Mouse (Mus musculus): Measurements from ENCODE around the gene Ptk6.
"Not testable (repeated sequence)": the region's sequence is repeated elsewhere in the genome, so short reads cannot be mapped to it uniquely, and the experiment has no call there.

Ptk6 gene

GRCm38 (mm10) chr2:181219538-181220216 lies 17.1 kb upstream of the Ptk6 start, which contains the start of gene Fndc11:
Gene Fndc11, plus strand, starts transcription at chr2:181220013.
- peak; percentile 59 to 76 for DNase-seq (ENCODE audit: low spot score in 2 of 2)

GRCm38 (mm10) chr2:181218881-181219485 lies 16.4 kb upstream of the Ptk6 start:
- DNase-seq (ENCODE audit: low spot score in 2 of 2), result no peak

DNA sequence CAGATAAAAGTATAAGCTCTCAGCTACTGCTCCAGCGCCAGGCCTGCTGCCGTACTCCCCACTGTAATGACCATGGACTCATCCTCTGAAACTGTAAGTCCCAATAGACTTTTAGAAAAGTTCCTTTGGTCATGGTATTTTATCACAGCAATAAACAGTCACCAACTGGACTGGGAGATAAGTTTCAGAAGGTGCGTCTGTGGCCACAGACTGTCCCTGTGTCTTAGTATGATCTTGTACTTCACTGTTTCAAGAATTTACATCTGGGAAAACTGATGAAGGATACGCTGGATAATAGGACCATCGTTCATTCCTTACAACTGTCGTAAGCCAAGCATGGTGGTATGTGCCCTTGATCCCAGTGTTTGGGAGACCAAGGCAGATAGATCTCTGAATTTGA lies 13.4 kb upstream of the Ptk6 start:
- no peak for DNase-seq (ENCODE audit: low spot score in 2 of 2)

DNA sequence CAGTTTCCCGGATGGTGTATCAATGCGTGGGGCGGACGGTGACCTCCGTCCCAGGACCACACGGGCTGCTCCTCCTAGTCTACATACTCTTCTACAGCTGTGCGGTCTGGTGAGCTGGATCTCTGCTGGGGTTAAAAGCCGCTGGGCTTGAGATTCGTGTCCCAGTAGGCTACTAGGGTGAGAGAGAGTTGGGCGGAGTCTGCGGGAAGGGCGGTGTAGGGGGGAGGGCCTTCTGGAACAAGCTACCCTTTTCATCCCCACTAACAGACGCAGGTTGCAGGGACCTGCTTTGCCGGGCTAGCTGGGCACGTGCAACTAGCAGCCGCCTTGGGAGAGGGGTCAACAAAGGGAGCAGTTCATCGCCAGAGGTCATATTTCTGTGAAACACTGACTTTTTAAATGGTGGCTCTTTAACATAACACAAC lies 10.4 kb upstream of the Ptk6 start, which contains the start of gene Srms:
Gene Srms, minus strand, starts transcription at position 165 of the 425 bp plus-strand sequence.
- DNase-seq (ENCODE audit: low spot score in 2 of 2), result no peak

DNA sequence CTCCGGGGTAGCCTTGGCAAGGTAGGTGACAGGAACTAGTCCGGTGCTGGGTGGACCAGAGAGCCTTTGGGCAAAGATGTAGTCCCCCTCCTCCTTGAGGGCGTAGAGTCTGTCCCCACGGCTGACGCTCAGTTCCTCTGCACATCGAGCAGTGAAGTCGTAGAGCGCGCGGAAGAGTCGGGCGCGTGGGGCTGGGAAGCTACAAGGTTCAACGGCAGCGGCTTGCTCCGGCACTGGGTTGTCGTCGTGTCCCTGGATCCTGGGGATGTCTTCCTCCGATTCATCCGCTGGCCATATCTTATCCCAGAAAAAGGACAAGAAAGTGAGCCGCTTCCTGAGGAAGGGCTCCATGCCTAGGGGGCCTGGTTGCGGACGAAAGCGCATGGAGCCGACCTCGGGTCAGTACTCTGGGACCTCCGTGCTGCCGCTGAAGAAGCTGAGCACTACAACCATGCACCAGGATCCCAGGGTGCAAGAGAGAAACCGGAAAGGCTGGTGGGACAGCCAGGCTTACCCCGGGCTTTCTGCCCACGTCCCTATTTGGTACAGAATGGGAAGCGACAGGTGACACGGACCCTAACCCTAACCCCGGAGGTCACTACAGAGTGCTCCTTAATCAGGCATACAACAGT lies 9.9 kb upstream of the Ptk6 start:
- DNase-seq (ENCODE audit: low spot score in 2 of 2), result no peak

DNA sequence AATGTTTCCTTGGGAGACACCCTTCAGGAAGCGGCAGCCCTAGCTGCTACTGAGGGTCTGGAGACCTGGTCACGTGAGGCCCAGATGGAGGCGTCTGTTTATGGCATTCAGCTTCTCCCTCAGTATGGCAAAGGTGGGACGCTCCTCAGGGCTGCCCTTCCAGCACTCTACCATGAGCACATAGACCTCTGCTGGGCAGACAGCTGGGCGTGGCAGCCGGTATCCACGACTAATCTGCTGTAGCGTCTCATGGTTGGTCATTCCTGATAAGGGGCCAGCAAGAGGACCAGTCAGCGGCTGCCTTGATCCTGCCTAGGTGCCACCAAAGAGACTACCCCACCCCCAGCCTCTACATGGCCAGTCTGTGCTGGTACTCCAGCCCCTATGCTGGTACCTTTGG lies 3.5 kb upstream of the Ptk6 start:
- no peak for DNase-seq (ENCODE audit: low spot score in 2 of 2)

DNA sequence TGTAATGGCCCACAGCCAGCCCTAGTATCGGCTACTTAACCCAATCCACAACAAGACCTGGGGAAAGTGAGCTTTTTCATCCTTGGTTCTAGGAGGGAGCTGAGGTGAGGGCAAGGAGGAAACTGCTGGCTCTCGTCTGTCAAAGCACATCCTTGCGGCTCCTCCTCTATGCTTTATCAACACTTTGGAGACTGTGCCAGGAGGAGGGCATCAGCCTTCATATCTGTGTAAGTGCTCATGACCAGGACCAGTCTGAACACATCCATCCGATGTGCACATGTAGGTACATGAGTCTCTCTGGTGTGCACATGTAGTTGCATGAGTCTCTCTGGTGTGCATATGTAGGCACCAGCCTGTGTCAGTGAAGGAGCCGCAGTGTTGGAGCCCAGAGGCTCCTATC lies 3.1 kb upstream of the Ptk6 start:
- DNase-seq (ENCODE audit: low spot score in 2 of 2), result no peak

DNA sequence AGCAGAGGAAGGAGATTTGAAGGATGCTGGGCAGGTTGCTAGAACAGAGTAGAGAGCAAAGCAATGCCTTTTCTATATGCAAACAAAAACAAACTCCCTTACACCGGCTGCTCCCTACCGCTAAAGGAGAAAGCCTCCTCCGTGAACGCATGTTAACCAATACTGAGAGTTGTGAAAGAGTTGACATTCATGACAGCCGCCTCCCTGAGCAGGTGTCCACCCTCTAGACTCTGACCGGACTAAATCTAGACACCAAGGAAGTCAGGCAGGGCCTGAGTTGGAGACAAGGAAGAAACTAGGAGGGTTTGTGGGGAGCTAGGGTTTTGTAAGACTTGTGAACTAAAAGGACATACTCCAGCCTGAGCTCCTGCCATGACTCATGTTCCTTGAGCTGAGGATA lies 297 bp upstream of the Ptk6 start:
- DNase-seq (ENCODE audit: low spot score in 2 of 2), result no peak

GRCm38 (mm10) chr2:181201606-181202005 lies 983 bp downstream of the Ptk6 start:
- DNase-seq (ENCODE audit: low spot score in 2 of 2), result no peak

DNA sequence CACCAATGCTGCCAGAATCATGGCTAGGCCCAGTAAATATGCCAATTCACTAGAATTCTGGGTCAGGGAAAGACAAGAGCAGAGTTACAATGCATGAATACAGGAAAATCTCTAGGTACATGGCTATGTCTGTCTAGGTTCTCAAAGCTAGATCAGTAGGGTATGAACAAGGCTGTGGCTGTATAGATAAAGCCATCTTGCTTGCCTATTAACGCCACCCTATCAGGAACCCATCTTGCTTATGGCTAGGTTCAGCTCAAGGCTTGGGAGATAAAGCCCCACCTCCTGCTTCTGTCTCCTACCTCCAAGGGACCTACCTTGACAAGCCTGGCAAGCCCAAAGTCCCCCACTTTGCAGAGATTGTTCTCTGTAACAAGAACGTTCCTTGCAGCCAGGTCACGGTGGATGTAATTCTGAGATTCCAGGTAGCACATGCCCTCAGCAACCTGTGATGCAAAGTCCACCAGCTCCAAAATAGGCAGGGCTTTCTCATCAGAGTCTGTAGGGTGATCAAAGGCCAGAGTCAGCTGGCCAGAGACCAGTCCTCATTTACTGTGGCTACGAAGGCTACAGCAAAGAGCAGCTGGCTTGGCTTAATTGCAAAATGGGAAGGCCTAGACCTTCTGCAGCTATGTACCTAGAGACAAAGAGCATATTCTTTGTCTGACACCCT lies 5.8 kb downstream of the Ptk6 start:
- DNase-seq (ENCODE audit: low spot score in 2 of 2), result no peak

- no peak for DNase-seq (ENCODE audit: low spot score in 2 of 2)
Measured at GRCm38 (mm10) chr2:181193044-181193443, 9.5 kb downstream of the Ptk6 start.

DNA sequence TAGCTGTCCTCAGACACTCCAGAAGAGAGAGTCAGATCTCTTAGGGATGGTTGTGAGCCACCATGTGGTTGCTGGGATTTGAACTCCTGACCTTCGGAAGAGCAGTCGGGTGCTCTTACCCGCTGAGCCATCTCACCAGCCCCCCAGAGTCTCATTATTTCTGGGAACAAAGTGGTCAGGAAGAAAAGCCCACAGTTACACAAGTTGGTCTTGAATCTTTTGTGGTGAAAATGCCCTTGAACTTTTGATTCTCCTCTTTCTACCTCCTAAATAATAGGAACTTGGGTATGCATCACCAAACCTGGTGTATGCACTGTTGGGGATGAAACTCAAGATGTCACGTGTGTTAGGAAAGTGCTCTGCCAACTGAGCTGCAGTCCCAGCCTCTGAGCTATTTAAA lies 10.7 kb downstream of the Ptk6 start:
- DNase-seq (ENCODE audit: low spot score in 2 of 2), result no peak

- DNase-seq (ENCODE audit: low spot score in 2 of 2), result not testable (repeated sequence)
Measured at GRCm38 (mm10) chr2:181191385-181191784, 11.2 kb downstream of the Ptk6 start.

DNA sequence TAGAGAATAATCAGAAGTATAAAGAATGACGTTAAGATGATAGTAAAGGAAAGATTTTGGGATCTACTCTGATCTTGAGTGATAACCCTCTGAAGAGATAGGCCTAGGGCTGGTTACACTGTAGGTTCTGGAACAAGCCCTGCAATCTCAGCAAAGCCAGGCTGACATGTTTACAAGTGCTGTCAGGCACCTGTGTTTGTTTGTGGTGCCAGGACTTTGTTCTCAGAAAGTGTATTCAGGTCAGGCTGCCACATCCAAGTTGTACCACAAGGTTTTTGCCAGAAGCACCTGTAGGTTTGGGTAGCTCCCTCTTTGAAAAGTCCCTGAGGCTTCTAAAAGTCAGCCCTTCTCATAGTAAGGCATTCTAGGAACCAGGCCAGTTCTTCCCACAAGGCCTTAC lies 13.3 kb downstream of the Ptk6 start:
- no peak for DNase-seq (ENCODE audit: low spot score in 2 of 2)

GRCm38 (mm10) chr2:181188681-181189080 lies 13.9 kb downstream of the Ptk6 start:
- no peak for DNase-seq (ENCODE audit: low spot score in 2 of 2)

- DNase-seq (ENCODE audit: low spot score in 2 of 2), result peak; percentile 90 to 92
Measured at GRCm38 (mm10) chr2:181187121-181188000, 15.2 kb downstream of the Ptk6 start, which contains the start of gene Ppdpf. Gene Ppdpf, plus strand, starts transcription at chr2:181187247.

DNA sequence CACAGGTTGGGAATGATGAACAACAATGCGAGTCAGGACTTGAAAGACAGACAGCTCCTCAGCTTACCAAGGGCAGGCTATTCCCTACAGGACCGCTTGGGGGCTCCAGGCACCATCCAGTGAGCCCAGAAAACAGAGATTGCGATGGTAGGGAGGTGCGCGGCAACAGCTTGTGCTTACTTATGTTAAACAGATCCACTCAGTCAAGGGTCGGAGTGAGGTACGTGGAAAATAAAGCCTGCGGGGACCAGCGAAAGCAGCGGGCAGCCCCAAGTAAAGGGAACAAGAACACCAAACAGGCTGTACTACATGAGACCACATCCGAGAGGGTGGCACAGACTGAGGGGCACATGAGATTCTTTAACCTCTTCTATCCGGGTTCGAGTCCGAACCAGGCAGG lies 16.0 kb downstream of the Ptk6 start:
- DNase-seq (ENCODE audit: low spot score in 2 of 2), result peak; percentile 73 to 83

GRCm38 (mm10) chr2:181180898-181181297 lies 21.7 kb downstream of the Ptk6 start:
- no peak for DNase-seq (ENCODE audit: low spot score in 2 of 2)

GRCm38 (mm10) chr2:181178471-181178870 lies 24.1 kb downstream of the Ptk6 start:
- no peak for DNase-seq (ENCODE audit: low spot score in 2 of 2)

GRCm38 (mm10) chr2:181178015-181178414 lies 24.6 kb downstream of the Ptk6 start:
- DNase-seq (ENCODE audit: low spot score in 2 of 2), result no peak

DNA sequence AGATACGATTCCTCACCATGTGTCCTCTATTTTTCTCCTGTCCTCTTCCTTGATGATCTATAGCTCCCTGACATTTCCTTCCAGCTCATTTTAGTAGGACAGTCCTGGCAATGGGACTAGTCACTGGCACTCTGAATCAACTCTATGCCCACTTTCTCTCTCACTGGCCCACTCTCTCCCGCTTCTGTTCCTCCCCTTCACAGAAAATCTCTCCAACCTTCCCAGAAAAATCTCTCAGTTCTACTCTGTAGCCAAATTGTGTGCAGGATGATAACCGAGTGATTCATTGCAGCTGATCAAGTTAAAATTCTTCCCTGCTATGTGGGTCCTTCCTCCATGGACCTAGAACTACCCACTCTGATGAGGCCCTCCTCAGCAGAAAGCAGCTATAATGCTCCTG lies 27.9 kb downstream of the Ptk6 start:
- no peak for DNase-seq (ENCODE audit: low spot score in 2 of 2)

All from urinary bladder, postnatal 4 days (tissue).